Mouse (Mus musculus): ENCODE results near the gene Atad2b. TPM values are rescaled to one million over a fixed set of nuclear protein-coding genes. Genes with fewer than 3 reads are reported as not detected.
"Not testable (repeated sequence)": the region's sequence is repeated elsewhere in the genome, so short reads cannot be mapped to it uniquely, and the experiment has no call there.

Atad2b gene
- total and polyA plus RNA-seq, 3 experiments = 4.0 to 14.6 (median 13.7) TPM

DNA sequence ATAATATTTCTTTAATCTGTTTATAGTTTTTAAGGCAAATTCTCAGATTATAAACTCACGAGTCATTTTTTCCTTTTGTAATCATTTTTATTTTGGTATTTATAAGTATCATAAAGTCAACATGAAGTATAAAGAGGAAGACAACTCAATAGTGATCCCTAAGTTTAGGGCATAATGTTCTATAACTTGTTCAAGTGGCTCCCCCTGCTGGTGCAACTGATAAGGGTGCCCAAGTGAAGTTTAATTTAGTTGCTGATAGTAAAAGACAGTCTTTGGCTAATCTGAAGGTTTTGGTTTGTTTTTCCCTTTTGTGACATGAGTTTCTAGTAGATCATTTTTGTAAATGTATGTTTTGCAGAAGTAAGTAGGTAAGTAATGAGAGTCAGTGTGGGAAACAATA, 55.8 kb downstream of the Atad2b start:
- no peak overlapping the region for H3K4me3 ChIP-seq
- no peaks in the 10 kb centered on the region for H3K79me2 ChIP-seq (replicated peaks; ENCODE audit: control insufficient read depth, insufficient read depth, low read length)
- intact Hi-C loops (cut with DNase I) = loop anchor here (2.0 to 10.0 kb wide), 4 partner anchors 116 to 401 kb away; partner anchors contain the start of genes Fam228b and Pfn4
- peak; percentile 48 to 81 for DNase-seq
- TF ChIP-seq EP300 (IDR thresholded peaks at IDR 0.05; ENCODE audit: insufficient read depth, low read depth, low read length) (no peak), CTCF (IDR thresholded peaks at IDR 0.05) (peak; percentile 94), POLR2A (IDR thresholded peaks at IDR 0.05; ENCODE audit: insufficient read depth, low read depth, low read length) (no peak)
- H3K27me3 ChIP-seq (ENCODE audit: control insufficient read depth, insufficient read depth, low read length) = no peaks in the 10 kb centered on the region
- no peaks in the 10 kb centered on the region for H3K36me3 ChIP-seq (ENCODE audit: control insufficient read depth, insufficient read depth, low read length)
- no peak overlapping the region for H3K27ac ChIP-seq
- H3K4me1 ChIP-seq (ENCODE audit: control insufficient read depth, insufficient read depth, low read length) = no peaks in the 10 kb centered on the region
- no peak overlapping the region for H3K9ac ChIP-seq (ENCODE audit: low read depth, low read length)
- WGBS = 24% methylated on average over 1 of the region's 1 CpGs

GRCm38 (mm10) chr12:4978324-4978723, 61.2 kb downstream of the Atad2b start:
- no peak overlapping the region for H3K27ac ChIP-seq
- no peak for DNase-seq
- WGBS = 75% methylated on average over 6 of the region's 6 CpGs
- H3K79me2 ChIP-seq (replicated peaks; ENCODE audit: control insufficient read depth, insufficient read depth, low read length) = no peaks in the 10 kb centered on the region
- TF ChIP-seq EP300 (IDR thresholded peaks at IDR 0.05; ENCODE audit: insufficient read depth, low read depth, low read length) = no peak
- no peak overlapping the region for H3K9ac ChIP-seq (ENCODE audit: low read depth, low read length)
- no peaks in the 10 kb centered on the region for H3K4me1 ChIP-seq (ENCODE audit: control insufficient read depth, insufficient read depth, low read length)
- no peak overlapping the region for H3K4me3 ChIP-seq
- no peaks in the 10 kb centered on the region for H3K27me3 ChIP-seq (ENCODE audit: control insufficient read depth, insufficient read depth, low read length)
- no peaks in the 10 kb centered on the region; the same call in 1 of the 2 replicates for H3K36me3 ChIP-seq (ENCODE audit: control insufficient read depth, insufficient read depth, low read length)
- intact Hi-C loops (cut with DNase I) = loop anchor here (10.0 kb wide), 1 partner anchor 334 kb away; no protein-coding TSS in a partner anchor

DNA sequence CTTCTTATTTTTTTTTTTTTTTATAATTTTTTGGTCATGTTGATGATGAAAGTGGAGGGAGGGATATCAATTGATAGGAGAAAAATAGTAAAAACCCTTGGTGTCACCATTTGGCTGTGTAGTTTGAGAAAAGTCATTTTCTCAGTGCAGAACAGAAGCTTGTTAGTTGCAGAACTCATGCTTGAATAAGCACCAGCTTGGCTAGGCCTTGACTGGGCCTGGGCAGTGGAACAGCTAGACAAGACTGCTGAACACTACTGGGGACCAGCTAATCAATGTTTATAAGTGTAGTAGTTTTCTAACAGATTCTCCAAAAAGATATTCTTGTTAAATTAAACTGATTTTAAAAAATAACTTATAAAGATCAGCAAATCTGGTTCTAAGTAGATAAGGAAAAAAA, 79.8 kb downstream of the Atad2b start:
- H3K4me3 ChIP-seq = no peak overlapping the region
- no peak for TF ChIP-seq CTCF (IDR thresholded peaks at IDR 0.05)
- TF ChIP-seq EP300 (IDR thresholded peaks at IDR 0.05; ENCODE audit: insufficient read depth, low read depth, low read length) = no peak
- TF ChIP-seq POLR2A (IDR thresholded peaks at IDR 0.05; ENCODE audit: insufficient read depth, low read depth, low read length) = no peak
- H3K27ac ChIP-seq = no peak overlapping the region
- no peaks in the 10 kb centered on the region for H3K27me3 ChIP-seq (ENCODE audit: control insufficient read depth, insufficient read depth, low read length)
- intact Hi-C loops (cut with DNase I) = no loop called here
- no peak overlapping the region for H3K9ac ChIP-seq (ENCODE audit: low read depth, low read length)
- no peak for DNase-seq
- H3K36me3 ChIP-seq (ENCODE audit: control insufficient read depth, insufficient read depth, low read length) = peaks cover 2% of the 10 kb centered on the region; the same call in 1 of the 2 replicates
- no peaks in the 10 kb centered on the region for H3K79me2 ChIP-seq (replicated peaks; ENCODE audit: control insufficient read depth, insufficient read depth, low read length)
- H3K4me1 ChIP-seq (ENCODE audit: control insufficient read depth, insufficient read depth, low read length) = no peaks in the 10 kb centered on the region

- 87% methylated on average over 3 of the region's 3 CpGs for WGBS
- Histone ChIP-seq H3K9ac (ENCODE audit: low read depth, low read length) (no peak overlapping the region), H3K4me1 (ENCODE audit: control insufficient read depth, insufficient read depth, low read length) (no peaks in the 10 kb centered on the region), H3K36me3 (ENCODE audit: control insufficient read depth, insufficient read depth, low read length) (peaks cover 3% of the 10 kb centered on the region), H3K4me3 (no peak overlapping the region), H3K27me3 (ENCODE audit: control insufficient read depth, insufficient read depth, low read length) (no peaks in the 10 kb centered on the region), H3K27ac (no peak overlapping the region), H3K79me2 (replicated peaks; ENCODE audit: control insufficient read depth, insufficient read depth, low read length) (no peaks in the 10 kb centered on the region)
- no peak for TF ChIP-seq POLR2A (IDR thresholded peaks at IDR 0.05; ENCODE audit: insufficient read depth, low read depth, low read length)
- TF ChIP-seq EP300 (IDR thresholded peaks at IDR 0.05; ENCODE audit: insufficient read depth, low read depth, low read length) = no peak
- no peak for TF ChIP-seq CTCF (IDR thresholded peaks at IDR 0.05)
- DNase-seq = no peak
- intact Hi-C loops (cut with DNase I) = no loop called here
These were observed 88.2 kb downstream of the Atad2b start for GRCm38 (mm10) chr12:5005338-5005737.

DNA sequence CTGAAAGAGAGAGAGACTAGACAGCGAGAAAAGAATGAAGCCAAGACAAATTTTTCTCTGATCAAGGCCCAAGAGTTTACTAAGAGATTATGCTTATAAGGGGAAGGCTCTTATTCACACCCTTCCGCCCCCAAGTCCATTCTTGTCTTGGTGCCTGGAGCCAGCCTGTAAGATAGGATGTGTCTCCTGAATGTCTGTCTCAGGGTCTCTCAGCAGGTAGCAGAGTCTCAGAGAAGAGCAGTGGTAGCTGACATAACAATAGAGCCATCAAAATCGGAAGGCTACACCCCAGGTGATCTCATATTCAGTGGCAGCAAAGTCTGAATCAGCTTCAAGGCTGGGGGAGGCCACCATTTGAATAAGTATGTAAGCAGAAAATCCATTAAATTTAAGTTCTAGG, 88.6 kb downstream of the Atad2b start:
- H3K4me1 ChIP-seq (ENCODE audit: control insufficient read depth, insufficient read depth, low read length); H3K27ac ChIP-seq; H3K79me2 ChIP-seq (replicated peaks; ENCODE audit: control insufficient read depth, insufficient read depth, low read length); H3K4me3 ChIP-seq; H3K36me3 ChIP-seq (ENCODE audit: control insufficient read depth, insufficient read depth, low read length); H3K27me3 ChIP-seq (ENCODE audit: control insufficient read depth, insufficient read depth, low read length); H3K9ac ChIP-seq (ENCODE audit: low read depth, low read length); DNase-seq; intact Hi-C loops (cut with DNase I): not testable (repeated sequence)
- 85% methylated on average over 3 of the region's 3 CpGs for WGBS

- H3K27me3 ChIP-seq (ENCODE audit: control insufficient read depth, insufficient read depth, low read length); H3K4me1 ChIP-seq (ENCODE audit: control insufficient read depth, insufficient read depth, low read length); intact Hi-C loops (cut with DNase I); H3K27ac ChIP-seq; H3K79me2 ChIP-seq (replicated peaks; ENCODE audit: control insufficient read depth, insufficient read depth, low read length); H3K9ac ChIP-seq (ENCODE audit: low read depth, low read length); H3K4me3 ChIP-seq; DNase-seq; H3K36me3 ChIP-seq (ENCODE audit: control insufficient read depth, insufficient read depth, low read length): not testable (repeated sequence)
- 61% methylated on average over 2 of the region's 2 CpGs for WGBS
These were observed 91.5 kb downstream of the Atad2b start for GRCm38 (mm10) chr12:5008638-5009037.
